Mouse (Mus musculus): ENCODE results near the gene Ndel1. TPM values are rescaled to one million over a fixed set of nuclear protein-coding genes. Genes with fewer than 3 reads are reported as not detected.

The Ndel1 gene
- total RNA-seq (2021), result 10 to 100 TPM; 56.1 to 59.6 TPM
- long read RNA-seq, experiment 1, transcript Ndel1-201 (9 exons, 2,382 nt), result major isoform, 54 of 102 reads
- long read RNA-seq, experiment 1, partial matches to known transcripts, result 14 of 102 reads
- long read RNA-seq, experiment 1, other reads (novel, unspliced or antisense), result 34 of 102 reads
- long read RNA-seq, experiment 2, transcript Ndel1-201 (9 exons, 2,382 nt), result major isoform, 32 of 69 reads
- long read RNA-seq, experiment 2, partial matches to known transcripts, result 0 of 69 reads
- long read RNA-seq, experiment 2, other reads (novel, unspliced or antisense), result 36 of 69 reads

DNA sequence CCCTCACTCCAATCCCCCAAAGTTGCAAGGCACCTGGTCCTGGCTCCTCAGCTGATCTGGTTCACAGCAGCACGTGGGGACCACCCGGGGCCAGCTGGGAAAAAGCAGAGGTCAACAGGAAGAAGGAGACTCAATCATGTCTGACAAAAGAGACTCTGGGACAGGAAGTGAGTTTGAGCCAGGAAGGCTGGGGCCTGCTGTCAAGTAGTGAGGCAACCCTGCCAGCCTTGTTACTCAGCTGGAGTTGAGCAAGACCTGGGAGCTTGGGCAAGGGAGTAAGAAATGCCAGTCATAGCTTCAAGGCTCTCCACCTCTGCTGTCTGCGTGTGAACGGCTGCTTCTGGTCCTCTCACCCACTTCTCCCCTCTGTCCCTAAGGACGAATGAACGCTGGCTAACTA is at the start of gene Ndel1:
Gene Ndel1 (minus strand): TSS at position 111 of the 400 bp plus-strand sequence.
- intact Hi-C loops (cut with DNase I), result loop anchor here (5.0 kb wide), 3 partner anchors 44 to 384 kb away; no protein-coding TSS in a partner anchor
- peak; percentile 37 to 49 for DNase-seq

DNA sequence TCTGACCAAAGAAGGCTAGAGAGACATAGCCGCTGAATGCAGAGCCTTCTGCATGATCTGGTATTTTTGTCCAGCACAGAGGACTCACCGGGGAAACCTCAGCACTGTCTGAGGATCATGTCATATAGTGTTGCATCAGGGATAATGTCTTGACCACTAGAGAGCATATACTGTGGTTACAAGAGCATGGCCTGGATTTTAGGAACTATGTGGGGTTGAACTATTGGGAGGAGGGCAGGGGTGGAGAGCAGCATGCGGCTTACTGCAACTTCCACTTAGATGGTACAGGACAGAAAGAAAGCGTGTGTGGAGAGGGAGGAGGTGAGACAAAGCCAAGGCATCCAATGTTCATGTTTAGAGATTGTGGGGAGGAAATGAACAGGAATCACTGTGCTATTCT is 42.9 kb upstream of the Ndel1 start:
- no peak for DNase-seq
- intact Hi-C loops (cut with DNase I), result no loop called here

GRCm38 (mm10) chr11:68911531-68912177 is 40.0 kb upstream of the Ndel1 start:
- peak in 1 of 2 experiments; percentile 28 for DNase-seq
- intact Hi-C loops (cut with DNase I), result no loop called here

DNA sequence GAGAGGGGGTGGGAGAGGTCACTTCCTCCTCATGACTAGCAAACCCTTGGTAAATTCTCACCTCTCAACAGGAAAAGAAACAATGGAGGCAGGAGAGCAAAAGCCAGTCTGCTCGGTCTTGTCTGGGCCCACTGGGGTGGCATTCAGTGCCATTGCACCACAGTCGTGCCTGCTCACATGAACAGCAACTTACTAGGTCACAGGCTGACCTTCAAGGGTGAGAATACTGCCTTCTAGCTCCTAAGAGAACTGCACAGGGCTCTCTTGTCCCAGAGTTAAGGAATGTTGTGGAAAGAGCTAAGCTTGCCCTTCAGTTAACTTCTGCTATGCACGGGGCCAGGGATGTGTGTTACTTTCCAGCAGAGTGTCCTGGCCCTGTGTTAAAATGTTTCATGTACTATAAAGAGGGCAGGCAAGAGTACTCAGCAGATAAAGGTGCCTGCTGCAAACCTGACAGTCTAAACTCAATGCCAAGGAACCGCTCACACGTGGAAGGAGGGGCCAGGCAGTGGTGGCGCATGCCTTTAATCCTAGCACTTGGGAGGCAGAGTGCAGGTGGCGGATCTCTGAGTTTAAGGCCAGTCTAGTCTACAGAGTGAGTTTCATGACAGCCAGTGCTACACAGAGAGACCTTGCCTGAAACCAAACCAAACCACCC is 37.3 kb upstream of the Ndel1 start:
- intact Hi-C loops (cut with DNase I), result loop anchor here (5.0 kb wide), 1 partner anchor 43 kb away; no protein-coding TSS in a partner anchor
- DNase-seq, result no peak

GRCm38 (mm10) chr11:68907251-68907650 is 35.6 kb upstream of the Ndel1 start:
- intact Hi-C loops (cut with DNase I), result loop anchor here (5.0 kb wide), 1 partner anchor 45 kb away; no protein-coding TSS in a partner anchor
- DNase-seq, result no peak

DNA sequence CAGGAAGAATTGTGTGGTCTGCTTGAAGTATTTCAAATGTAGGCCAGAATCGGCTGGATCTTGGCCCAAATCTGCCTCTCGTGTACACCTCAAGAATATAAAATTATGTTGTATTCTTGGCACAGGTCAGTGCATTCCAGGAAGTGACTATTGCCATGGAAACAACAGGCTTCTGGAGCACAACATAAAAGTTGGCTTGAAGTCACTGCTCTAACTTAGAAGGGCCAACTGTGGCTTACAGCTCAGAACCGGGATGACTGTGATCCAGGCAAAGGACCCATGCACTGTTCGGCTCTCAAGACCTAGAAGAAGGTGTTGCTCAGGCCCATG is 34.8 kb upstream of the Ndel1 start:
- DNase-seq, result no peak
- intact Hi-C loops (cut with DNase I), result loop anchor here (5.0 kb wide), 1 partner anchor 46 kb away; no protein-coding TSS in a partner anchor

DNA sequence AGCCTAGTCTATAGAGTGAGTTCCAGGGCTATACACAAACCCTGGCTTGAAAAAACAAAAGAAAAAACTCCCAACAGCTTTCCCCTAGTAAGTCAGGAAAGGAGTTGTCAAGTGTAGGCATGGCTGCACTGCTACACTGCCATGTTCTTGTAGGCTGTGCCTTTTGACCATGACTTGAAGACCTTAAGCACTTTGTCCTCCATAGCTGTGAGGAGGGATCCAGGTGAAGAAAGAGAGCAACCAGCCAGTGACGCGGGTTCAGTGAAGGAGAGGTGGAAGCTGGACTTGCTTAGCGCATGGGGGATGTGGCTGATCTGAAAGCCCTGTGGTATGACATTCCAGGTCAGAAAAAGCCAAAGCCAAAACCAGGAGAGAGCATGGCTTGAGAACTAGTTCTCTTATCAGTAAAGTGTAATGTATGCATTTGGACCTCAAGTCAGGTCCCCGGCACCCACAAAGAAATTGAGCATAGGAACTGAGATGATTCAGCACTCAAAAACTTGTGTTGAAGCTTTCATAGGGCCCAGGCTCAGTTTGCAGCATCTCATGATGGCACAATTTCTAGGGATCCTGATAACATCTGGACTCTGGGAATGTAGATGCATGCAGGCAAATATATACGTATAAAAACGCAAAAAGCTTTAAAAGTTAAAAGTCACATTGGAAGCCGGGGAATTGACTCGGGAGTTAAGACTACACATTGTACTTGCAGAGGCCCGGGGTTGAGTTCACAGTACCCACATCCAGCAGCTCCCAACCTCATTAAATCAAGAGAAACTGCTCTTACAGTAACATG is 34.2 kb upstream of the Ndel1 start:
- intact Hi-C loops (cut with DNase I), result loop anchor here (5.0 kb wide), 1 partner anchor 46 kb away; no protein-coding TSS in a partner anchor
- DNase-seq, result no peak

- intact Hi-C loops (cut with DNase I), result loop anchor here (5.0 kb wide), 1 partner anchor 47 kb away; no protein-coding TSS in a partner anchor
- DNase-seq, result no peak
Measured at GRCm38 (mm10) chr11:68905138-68905531, 33.5 kb upstream of the Ndel1 start.

DNA sequence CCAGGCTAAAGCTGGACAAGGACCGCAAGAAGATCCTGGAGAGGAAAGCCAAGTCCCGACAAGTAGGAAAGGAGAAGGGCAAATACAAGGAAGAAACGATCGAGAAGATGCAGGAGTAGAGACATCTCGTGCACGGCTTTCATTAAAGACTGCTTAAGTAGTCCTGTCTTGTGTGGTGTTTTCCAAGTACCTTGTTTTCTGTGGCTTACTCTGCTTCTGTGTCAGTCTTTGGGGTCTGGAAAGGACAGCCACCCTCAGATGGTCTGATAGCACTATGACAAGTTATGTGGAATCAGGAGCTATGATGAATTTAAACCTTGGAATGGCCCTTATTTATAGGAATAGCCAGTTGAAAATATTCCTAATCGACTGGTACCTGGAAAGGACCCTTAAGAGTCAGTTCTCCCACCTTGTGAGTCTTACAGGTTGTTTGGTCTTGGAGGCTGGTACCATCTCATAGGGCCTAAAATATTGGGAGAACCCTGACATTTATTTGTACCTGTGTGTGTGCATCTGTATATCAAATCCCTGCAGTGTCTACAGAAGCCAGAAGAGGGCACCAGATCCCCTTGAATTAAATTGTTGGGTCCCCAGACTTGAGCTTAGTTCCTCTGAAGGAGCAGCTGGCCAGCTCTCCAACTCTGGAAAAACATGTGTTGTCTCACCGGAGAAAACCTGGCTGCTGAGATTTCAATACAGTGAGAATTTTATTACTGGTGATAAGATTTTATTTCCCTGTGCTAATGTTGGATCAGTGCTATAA is 32.9 kb upstream of the Ndel1 start:
- DNase-seq, result peak; percentile 78 to 87
- intact Hi-C loops (cut with DNase I), result loop anchor here (1.0 to 5.0 kb wide), 3 partner anchors 48 to 78 kb away; partner anchors contain the start of gene Slc25a35

GRCm38 (mm10) chr11:68903775-68904174 is 32.1 kb upstream of the Ndel1 start:
- intact Hi-C loops (cut with DNase I), result loop anchor here (1.0 to 5.0 kb wide), 3 partner anchors 64 to 129 kb away; partner anchors contain the start of gene Slc25a35
- no peak for DNase-seq

DNA sequence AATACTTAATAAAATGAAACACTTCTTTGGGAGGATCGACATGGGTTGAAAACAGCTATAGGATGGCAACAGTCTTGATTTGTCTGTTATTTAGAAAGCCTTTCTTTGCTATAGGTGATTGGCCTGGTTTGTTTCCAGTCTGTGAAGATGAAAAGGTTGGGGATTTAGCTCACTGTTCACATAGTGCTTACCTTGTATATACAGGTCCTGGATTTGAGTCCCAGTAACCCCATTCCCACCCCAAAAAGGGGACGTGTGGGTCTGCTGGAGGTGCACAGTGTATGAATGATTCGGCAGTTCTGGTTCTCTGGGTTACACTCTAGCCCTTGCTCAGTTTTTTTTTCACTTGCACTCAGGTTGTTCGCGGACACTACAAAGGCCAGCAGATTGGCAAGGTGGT is 31.2 kb upstream of the Ndel1 start:
- DNase-seq, result no peak
- intact Hi-C loops (cut with DNase I), result loop anchor here (2.0 to 5.0 kb wide), 2 partner anchors 64 to 130 kb away; partner anchors contain the start of gene Slc25a35

DNA sequence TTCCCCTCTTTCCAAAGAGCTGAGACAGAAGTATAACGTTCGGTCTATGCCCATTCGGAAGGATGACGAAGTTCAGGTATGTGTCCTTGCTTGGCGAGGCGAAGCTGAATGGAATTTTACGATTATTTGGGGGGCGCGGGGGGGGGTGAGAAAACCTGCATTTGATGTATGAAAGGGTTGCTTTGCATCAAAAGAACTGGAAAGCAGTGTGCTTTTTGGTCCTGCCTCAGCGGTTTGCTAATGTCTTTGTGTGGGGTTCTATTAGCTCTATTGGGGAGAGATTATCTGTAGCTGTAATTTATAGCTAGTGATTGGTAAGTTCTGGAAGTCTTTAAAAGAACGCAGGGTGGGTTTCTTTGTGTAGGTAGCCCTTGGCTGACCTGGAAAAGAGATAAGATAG is 30.7 kb upstream of the Ndel1 start:
- no peak for DNase-seq
- intact Hi-C loops (cut with DNase I), result loop anchor here (2.0 to 5.0 kb wide), 2 partner anchors 65 to 130 kb away; partner anchors contain the start of gene Slc25a35

DNA sequence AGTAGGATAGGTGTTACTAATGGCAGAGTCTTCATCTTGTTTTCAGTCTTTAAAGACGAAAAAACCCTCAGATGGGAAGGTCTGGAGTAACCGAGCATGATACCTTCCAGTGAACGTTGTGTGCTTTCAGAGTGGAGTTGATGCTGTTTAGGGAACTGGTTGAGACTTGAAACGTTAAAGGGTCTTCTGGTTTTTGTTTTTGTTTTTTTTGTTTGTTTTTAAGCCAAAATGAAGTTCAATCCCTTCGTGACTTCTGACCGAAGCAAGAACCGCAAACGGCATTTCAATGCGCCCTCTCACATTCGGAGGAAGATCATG is 30.3 kb upstream of the Ndel1 start:
- no peak for DNase-seq
- intact Hi-C loops (cut with DNase I), result loop anchor here (2.0 to 5.0 kb wide), 2 partner anchors 65 to 131 kb away; partner anchors contain the start of gene Slc25a35

DNA sequence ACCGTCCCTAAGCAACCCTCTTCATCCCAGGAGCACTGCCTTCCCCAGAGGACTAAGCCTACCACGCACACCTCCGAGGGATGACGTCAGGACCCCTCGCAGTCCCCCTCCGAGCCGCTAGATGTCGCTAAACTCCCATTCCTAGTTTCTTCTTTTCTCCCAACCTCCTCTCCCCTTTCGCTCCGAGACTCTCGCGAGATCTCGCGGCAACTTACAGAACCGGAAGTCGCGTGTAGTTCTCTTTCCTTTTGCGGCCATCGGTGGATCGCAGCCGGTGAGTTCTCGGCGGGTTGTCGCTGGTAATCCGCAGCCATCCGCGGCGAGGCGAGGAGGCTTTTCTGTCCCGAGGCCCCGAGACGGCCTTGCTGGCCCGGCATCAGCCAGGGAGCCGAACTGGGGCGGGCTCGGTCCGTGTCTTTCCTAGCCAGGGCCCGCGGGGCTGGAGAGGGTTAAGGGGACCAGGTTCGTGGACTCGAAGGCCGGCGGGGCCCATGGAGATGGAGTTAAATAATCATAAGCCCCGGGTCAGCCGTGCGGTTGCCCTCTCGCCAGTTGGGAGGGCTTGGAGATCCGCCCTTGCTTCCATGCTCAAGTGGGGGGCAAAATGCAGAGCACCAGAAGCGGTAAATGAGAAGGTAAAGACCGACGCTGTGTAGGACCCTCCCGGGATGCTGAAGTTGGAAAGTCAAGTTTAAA is 29.8 kb upstream of the Ndel1 start, which contains the start of gene Rpl26:
Gene Rpl26 (plus strand): TSS at position 233 of the 696 bp plus-strand sequence.
- peak; percentile 97 to 98 for DNase-seq
- intact Hi-C loops (cut with DNase I), result loop anchor here (2.0 to 5.0 kb wide), 2 partner anchors 66 to 131 kb away; partner anchors contain the start of gene Slc25a35

- intact Hi-C loops (cut with DNase I), result loop anchor here (5.0 kb wide), 1 partner anchor 67 kb away; the partner anchor contains the start of gene Slc25a35
- no peak for DNase-seq
Measured at GRCm38 (mm10) chr11:68900519-68901350, 29.1 kb upstream of the Ndel1 start.

DNA sequence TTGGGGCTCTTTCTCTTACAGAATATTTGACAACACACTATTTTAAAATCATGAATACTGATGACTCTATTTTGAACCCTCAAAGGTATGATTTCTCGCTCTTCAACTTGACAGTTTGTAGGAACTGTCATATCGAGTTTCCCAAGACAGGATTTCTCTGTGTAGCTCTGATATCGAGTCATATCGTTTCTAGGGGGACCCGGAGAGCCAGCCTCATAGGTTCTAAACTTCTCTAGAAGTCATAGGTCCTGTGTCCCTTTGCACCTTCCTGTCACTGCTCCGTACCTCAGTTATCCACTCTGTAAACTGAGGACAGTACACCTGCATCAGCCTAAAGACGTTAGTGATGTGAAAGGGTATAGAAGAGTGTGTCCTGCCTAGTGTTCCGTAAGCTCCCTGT is 28.2 kb upstream of the Ndel1 start:
- intact Hi-C loops (cut with DNase I), result loop anchor here (5.0 kb wide), 1 partner anchor 67 kb away; the partner anchor contains the start of gene Slc25a35

DNA sequence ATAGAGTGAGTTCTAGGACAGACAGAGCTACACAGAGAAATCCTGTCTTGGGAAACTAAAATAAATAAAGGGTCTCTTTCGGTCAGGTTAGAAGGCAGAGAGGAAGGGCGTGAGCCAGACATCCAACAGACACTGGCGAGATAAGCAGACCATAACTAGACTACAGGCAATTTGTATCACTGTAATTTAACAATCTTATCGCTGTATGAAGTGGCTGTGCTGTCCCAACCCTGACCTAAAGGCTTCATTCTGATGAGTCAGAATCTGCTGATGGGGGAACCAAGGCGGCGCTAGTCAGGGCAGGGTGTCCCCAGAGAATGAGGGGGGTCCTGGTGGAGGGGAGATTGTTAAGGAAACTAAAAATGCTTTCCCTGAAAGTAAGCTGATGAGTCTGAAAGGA is 27.1 kb upstream of the Ndel1 start:
- intact Hi-C loops (cut with DNase I), result no loop called here
- DNase-seq, result no peak

More for the DNA sequence above, 28.2 kb upstream of the Ndel1 start:
- no peak for DNase-seq

DNA sequence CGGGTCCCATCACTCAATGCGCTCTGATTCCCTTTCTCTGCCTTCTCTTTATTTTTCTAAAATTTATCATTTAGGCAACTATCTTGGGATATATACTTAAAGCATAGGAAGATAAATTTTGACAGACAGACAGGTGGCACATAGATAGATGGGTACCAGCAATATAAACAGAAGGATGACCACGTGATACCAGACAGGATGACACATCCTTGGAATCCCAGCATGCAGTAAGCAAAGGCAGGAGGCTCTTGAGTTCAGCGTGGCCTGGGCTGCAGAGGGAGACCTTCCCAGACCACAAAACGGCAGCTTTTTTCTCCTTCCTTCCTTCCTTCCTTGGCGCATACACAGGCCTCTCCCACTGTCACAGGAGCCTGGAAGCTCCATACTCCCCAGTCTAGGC is 26.2 kb upstream of the Ndel1 start:
- intact Hi-C loops (cut with DNase I), result no loop called here

More for the DNA sequence above, 26.2 kb upstream of the Ndel1 start:
- DNase-seq, result no peak
